Mouse (Mus musculus) spleen, embryonic (tissue): ENCODE data around the gene Synpo2l.
"Not testable (repeated sequence)": the region's sequence is repeated elsewhere in the genome, so short reads cannot be mapped to it uniquely, and the experiment has no call there.

Source experiments
- CTCF ChIA-PET: fragments of 350-600 bp; sonication (Branson Sonifier 250); formaldehyde crosslinking; loops from one replicate; lab custom pipeline; 2022; lab: Charles Lee

Synpo2l gene

DNA sequence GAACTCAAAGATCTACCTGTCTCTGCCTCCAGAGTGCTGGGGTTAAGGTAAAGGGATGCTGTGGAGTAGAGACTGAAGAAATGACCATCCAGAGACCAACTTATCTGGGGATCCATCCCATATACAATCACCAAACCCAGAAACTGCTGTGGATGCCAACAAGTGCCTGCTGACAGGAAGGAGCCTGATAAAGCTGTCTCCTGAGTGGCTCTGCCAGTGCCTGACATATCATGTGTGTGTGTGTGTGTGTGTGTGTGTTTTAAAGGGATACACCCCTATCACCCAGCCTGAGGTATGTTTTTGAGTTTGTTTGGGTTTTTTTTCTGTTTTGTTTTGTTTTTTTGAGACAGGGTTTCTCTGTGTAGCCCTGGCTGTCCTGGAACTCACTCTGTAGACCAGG lies 21.8 kb downstream of the Synpo2l start:
- CTCF ChIA-PET = no interaction called here

GRCm38 (mm10) chr14:20645547-20645946 lies 22.6 kb downstream of the Synpo2l start:
- CTCF ChIA-PET = no interaction called here

GRCm38 (mm10) chr14:20641438-20641875 lies 26.7 kb downstream of the Synpo2l start:
- CTCF ChIA-PET = no interaction called here

DNA sequence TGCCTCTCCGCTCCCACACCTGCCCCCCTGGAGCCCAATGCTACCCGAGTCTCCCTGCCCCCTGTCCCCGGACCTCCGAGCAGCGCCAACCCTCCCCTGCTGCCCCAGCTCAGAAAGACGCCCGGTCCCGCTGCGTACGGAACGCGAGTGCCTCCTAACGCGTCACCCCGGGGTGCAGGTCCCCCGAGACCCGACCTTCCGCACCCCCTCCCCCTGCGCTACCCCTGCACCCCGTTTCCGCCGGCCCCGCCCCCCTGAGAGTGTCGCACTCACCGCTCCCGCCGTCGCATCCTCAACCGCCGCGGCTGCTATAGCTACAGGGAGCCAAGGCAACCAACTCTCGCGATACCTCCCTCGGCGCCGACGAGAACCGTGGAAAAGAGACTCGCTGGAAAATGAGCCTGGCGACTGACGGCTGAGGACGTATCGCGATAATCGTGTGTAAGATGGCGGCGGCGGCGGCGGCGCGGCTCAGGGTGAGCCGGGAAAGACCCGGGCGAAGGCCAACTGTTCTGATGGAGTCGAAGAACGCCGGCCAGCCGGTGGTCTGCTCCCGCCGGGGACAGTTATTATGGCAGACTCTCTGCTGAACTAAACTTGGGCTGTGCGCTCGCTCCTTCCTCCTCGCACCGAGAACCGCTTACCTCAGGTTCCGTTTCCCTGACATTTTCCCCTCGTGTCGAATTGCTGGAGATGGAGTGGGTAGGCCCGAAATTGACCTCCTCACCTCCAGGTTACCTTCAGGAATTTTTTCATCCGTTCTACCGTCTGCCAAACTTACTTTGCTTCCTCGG lies 27.3 kb downstream of the Synpo2l start, which contains the start of gene Usp54:
Gene Usp54, minus strand, starts transcription at position 420 of the 794 bp plus-strand sequence.
- CTCF ChIA-PET = interaction anchor here (0.6 kb wide), 2 partner anchors 16 to 47 kb away, joined by 3 read pairs; no protein-coding TSS in a partner anchor

- CTCF ChIA-PET = interaction anchor here (0.6 to 1.3 kb wide), 2 partner anchors 12 to 15 kb away, joined by 3 to 5 read pairs; no protein-coding TSS in a partner anchor
Observed at GRCm38 (mm10) chr14:20639918-20640619, 28.1 kb downstream of the Synpo2l start.

GRCm38 (mm10) chr14:20638702-20639101 lies 29.5 kb downstream of the Synpo2l start:
- CTCF ChIA-PET = interaction anchor here (1.3 kb wide), 1 partner anchor 14 kb away, joined by 5 read pairs; no protein-coding TSS in a partner anchor

GRCm38 (mm10) chr14:20637818-20638574 lies 30.2 kb downstream of the Synpo2l start:
- CTCF ChIA-PET = no interaction called here

DNA sequence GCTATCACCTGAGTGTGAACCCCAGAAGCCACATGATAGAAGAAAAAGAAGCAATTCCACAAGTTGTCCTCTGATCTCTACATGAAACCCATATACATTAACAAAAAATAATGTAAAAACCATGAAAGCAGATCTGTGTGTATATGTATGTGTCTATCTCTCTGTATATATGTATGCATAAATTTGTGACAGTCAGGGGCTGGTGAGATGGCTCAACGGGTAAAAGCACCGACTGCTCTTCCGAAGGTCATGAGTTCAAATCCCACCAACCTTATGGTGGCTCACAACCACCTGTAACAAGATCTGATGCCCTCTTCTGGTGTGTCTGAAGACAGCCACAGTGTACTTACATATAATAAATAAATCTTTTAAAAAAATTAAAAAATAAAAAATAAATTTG lies 31.2 kb downstream of the Synpo2l start:
- CTCF ChIA-PET = not testable (repeated sequence)

DNA sequence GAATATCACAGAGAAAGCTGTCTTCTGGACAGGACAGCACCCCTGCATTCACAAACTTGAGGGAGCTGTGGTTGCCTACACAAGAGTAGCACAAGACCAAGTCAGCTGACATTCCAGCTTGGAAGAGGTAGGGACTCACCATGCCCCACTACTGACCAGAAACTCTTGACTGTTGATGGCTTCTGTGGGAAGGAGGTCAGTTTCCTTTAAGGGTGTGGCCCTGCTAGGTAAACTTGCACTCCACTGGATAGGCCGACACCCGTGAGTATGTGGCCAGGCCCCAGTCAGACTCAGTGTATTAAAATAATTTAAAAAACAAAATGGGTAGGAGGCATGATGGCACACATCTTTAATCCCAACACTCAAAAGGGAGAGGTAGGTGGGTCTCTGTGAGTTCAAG lies 32.6 kb downstream of the Synpo2l start:
- CTCF ChIA-PET = no interaction called here

DNA sequence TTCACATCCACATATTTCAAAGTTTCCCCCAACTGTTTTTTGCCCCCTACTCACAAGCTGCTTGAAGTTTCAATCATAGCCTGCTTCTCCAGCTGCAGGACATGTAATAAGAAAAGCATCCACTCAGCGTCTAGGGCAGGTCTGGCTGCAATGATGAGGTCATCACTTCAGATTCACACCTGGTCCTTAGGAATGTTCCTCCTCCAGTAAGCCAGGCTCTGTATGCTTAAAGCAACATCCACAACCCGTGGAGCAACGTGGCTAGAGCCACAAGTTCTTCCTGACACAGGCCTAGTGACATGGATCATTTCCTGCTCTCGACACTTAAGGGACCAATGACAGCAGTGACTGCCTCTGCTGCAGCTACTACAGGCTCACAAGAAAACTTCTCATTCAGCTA lies 36.9 kb downstream of the Synpo2l start:
- CTCF ChIA-PET = interaction anchor here (0.6 kb wide), 1 partner anchor 40 kb away, joined by 4 read pairs; no protein-coding TSS in a partner anchor

- CTCF ChIA-PET = no interaction called here
Observed at GRCm38 (mm10) chr14:20626971-20627370, 41.2 kb downstream of the Synpo2l start.

DNA sequence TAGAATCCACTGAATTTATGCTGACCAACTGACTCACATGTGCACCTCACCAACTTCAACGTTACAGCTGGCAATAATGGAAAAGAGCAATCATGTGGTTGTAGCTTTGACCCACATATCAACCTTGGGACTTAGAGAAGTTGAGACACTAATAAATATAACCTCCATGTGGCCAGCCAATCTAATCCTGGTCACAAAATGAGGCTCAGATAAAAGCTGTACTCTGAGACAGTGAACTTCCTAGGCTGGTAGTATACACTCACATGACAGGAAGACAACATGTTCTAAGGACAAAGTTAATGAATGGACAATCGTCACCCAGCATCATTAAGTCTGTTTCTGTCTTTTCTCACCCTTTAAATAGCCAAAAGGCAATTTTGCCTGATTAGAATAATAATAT lies 41.7 kb downstream of the Synpo2l start:
- CTCF ChIA-PET = no interaction called here

- CTCF ChIA-PET = no interaction called here
Observed at GRCm38 (mm10) chr14:20622907-20623306, 45.2 kb downstream of the Synpo2l start.

- CTCF ChIA-PET = no interaction called here
Observed at GRCm38 (mm10) chr14:20622412-20622811, 45.7 kb downstream of the Synpo2l start.

DNA sequence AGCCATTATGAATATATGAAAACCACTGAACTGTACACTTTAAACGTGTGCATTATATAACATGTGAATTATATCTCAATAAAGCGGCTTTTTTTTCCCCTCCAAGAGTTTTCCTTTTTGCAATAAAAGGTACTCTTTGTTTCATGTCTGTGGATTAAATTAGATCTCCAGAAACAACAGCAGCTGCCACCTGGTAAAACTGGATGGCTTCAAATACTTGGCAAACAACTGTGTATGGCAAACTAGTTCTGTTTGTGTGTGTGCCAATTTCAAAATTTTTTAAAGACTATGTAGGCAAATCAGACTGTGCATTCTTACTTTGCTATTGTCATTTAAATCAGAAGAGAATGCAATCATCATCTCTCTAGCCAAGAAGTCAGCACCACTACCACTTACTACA lies 46.3 kb downstream of the Synpo2l start:
- CTCF ChIA-PET = no interaction called here

- CTCF ChIA-PET = no interaction called here
Observed at GRCm38 (mm10) chr14:20619131-20619530, 49.0 kb downstream of the Synpo2l start.

- CTCF ChIA-PET = interaction anchor here (1.0 kb wide), 1 partner anchor 41 kb away, joined by 3 read pairs; no protein-coding TSS in a partner anchor
Observed at GRCm38 (mm10) chr14:20618211-20618610, 49.9 kb downstream of the Synpo2l start.

- CTCF ChIA-PET = no interaction called here
Observed at GRCm38 (mm10) chr14:20616421-20616820, 51.7 kb downstream of the Synpo2l start.

DNA sequence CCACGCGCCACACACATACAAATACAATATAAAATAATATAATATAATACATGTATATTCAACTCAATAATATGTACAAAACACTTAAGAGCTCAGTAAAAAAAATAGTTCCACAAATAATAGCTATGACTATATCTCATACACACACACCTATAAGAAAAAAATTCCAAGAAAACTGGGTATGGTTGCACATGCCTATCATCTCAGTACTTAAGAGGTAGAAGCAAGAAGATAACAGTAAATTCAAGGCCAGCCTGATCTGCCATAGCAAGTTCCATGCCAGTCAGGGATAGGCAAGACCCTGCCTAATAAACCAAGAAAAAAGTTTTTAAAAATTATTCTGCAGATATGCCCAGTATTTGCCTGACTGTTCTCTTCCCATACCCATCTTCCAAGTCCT lies 53.1 kb downstream of the Synpo2l start:
- CTCF ChIA-PET = no interaction called here

GRCm38 (mm10) chr14:20612820-20613219 lies 55.3 kb downstream of the Synpo2l start:
- CTCF ChIA-PET = no interaction called here

- CTCF ChIA-PET = no interaction called here
Observed at GRCm38 (mm10) chr14:20610146-20610545, 58.0 kb downstream of the Synpo2l start.

- CTCF ChIA-PET = no interaction called here
Observed at GRCm38 (mm10) chr14:20609519-20609918, 58.6 kb downstream of the Synpo2l start.
